Mouse (Mus musculus) embryonic facial prominence, embryonic 15.5 days (tissue): ENCODE measurements around the gene Fam189b. TPM values are rescaled to one million over a fixed set of nuclear protein-coding genes. Genes with fewer than 3 reads are reported as not detected.

ENCODE experiments used
- ATAC-seq: fragments of 200-750 bp; cut with Nextera tagmentation; 2 replicates; pipeline ENCODE4 v1.8.0; 2017; ENCODE audit warnings: low read depth, moderate TSS enrichment; ENCODE audit not compliant: insufficient number of reproducible peaks, low FRiP score, low TSS enrichment
- H3K27ac ChIP-seq: fragments of 300-500 bp; sonication (generic); replicated peaks from 2 replicates; pipeline ENCODE4 v1.5.1; 2015; ENCODE audit warnings: mild to moderate bottlenecking, inconsistent platforms
- H3K27me3 ChIP-seq: fragments of 300-500 bp; sonication (generic); 2 replicates; pipeline ENCODE4 v1.6.1; 2015; ENCODE audit warnings: inconsistent platforms
- H3K36me3 ChIP-seq: fragments of 300-500 bp; sonication (generic); 2 replicates; pipeline ENCODE4 v1.6.1; 2015; ENCODE audit warnings: mild to moderate bottlenecking, inconsistent platforms
- H3K4me1 ChIP-seq: fragments of 300-500 bp; sonication (generic); 2 replicates; pipeline ENCODE4 v1.6.1; 2015; ENCODE audit warnings: inconsistent platforms
- H3K4me2 ChIP-seq: fragments of 300-500 bp; sonication (generic); replicated peaks from 2 replicates; pipeline ENCODE4 v1.6.1; 2015; ENCODE audit warnings: mild to moderate bottlenecking, inconsistent platforms
- H3K4me3 ChIP-seq: fragments of 300-500 bp; sonication (generic); replicated peaks from 2 replicates; pipeline ENCODE4 v1.5.1; 2015; ENCODE audit warnings: mild to moderate bottlenecking, inconsistent platforms
- H3K9ac ChIP-seq: fragments of 300-500 bp; sonication (generic); 2 replicates; pipeline ENCODE4 v1.6.1; 2015; ENCODE audit warnings: inconsistent platforms
- H3K9me3 ChIP-seq: fragments of 300-500 bp; sonication (generic); replicated peaks from 2 replicates; pipeline ENCODE4 v1.6.1; 2016; ENCODE audit warnings: inconsistent platforms
- WGBS: fragments of 180-500 bp; shearing (Covaris S2); methylation state at CpG from one replicate; pipeline ENCODE4 v1.1.7; 2015; 5-methylcytosine and 5-hydroxymethylcytosine counted together
- polyA plus RNA-seq: library from polyadenylated mRNA; unstranded; fragments of >200 nt; fragmentation: Nextera tagmentation; extraction: Ambion mirVana; gene quantifications from 2 replicates; pipeline ENCODE4 v1.2.1, GENCODE M21; 2015

Fam189b gene
- polyA plus RNA-seq, 1 experiment from 2014 or later = 37.0 TPM

- H3K27ac ChIP-seq = no peak overlapping the region
- no peak overlapping the region for H3K4me2 ChIP-seq
- peaks cover 11% of the 10 kb centered on the region; the same call in 1 of the 2 replicates for H3K36me3 ChIP-seq
- no peak overlapping the region for H3K9ac ChIP-seq
- H3K9me3 ChIP-seq = no peaks in the 10 kb centered on the region
- peaks cover 6% of the 10 kb centered on the region for H3K4me1 ChIP-seq
- no peak overlapping the region for H3K4me3 ChIP-seq
- H3K27me3 ChIP-seq = no peaks in the 10 kb centered on the region
- no peak for ATAC-seq
- 43% methylated on average over 5 of the region's 5 CpGs for WGBS
Observed at GRCm38 (mm10) chr3:89221167-89221566, 38.2 kb downstream of the Fam189b start.

DNA sequence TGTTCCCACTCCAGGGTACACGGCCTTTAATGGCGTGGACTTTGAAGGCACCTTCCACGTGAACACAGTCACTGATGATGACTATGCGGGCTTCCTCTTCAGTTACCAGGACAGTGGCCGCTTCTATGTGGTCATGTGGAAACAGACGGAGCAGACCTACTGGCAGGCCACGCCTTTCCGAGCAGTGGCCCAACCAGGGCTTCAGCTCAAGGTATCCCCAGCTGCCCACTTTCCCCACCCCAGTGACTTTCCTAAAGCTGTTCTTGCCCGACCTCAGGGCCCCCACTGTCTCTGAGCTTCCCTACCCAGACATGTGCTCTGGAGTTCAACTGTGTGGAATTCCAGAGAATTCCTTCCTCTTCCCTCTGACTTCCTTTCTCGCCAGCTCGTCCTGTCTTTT is 41.9 kb downstream of the Fam189b start:
- no peaks in the 10 kb centered on the region for H3K9me3 ChIP-seq
- H3K9ac ChIP-seq = no peak overlapping the region
- peaks cover 11% of the 10 kb centered on the region; the same call in 1 of the 2 replicates for H3K36me3 ChIP-seq
- no peak overlapping the region for H3K27ac ChIP-seq
- peaks cover 37% of the 10 kb centered on the region for H3K4me1 ChIP-seq
- no peak for ATAC-seq
- H3K4me2 ChIP-seq = no peak overlapping the region
- H3K4me3 ChIP-seq = no peak overlapping the region
- 77% methylated on average over 11 of the region's 11 CpGs for WGBS
- no peaks in the 10 kb centered on the region for H3K27me3 ChIP-seq

DNA sequence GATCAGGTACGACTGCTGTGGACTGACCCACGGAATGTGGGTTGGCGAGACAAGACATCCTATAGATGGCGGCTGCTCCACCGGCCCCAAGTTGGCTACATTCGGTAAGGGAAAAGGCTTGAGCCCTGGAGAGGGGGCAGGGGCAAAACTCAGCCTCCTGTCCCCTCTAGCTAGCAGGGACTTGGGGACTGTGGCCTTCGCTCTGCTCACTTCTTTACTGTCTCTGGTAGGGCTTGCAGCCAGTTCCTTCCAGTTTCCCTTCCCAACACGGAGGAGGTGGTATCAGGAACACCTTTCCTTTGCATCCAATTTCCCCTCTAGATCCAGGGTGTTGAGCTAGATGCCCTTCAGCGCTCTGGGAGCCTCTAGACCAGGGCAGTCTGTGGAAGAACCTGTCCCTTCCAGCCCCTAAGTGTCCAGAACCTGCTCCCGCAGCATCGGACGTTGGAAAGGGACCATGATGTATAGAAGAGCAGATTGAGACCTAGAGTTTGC is 42.4 kb downstream of the Fam189b start:
- no peak for ATAC-seq
- 59% methylated on average over 12 of the region's 12 CpGs for WGBS
- H3K4me1 ChIP-seq = peaks cover 37% of the 10 kb centered on the region
- peak overlapping the region; percentile 82; the same call in 1 of the 2 replicates for H3K4me2 ChIP-seq
- no peaks in the 10 kb centered on the region for H3K9me3 ChIP-seq
- H3K27ac ChIP-seq = no peak overlapping the region
- H3K4me3 ChIP-seq = no peak overlapping the region
- no peaks in the 10 kb centered on the region; the same call in 1 of the 2 replicates for H3K27me3 ChIP-seq
- H3K9ac ChIP-seq = no peak overlapping the region
- H3K36me3 ChIP-seq = peaks cover 11% of the 10 kb centered on the region; the same call in 1 of the 2 replicates

- no peak for ATAC-seq
- Histone ChIP-seq H3K9me3 (no peaks in the 10 kb centered on the region), H3K27me3 (no peaks in the 10 kb centered on the region; the same call in 1 of the 2 replicates), H3K4me2 (peak overlapping the region; percentile 82; the same call in 1 of the 2 replicates), H3K36me3 (peaks cover 11% of the 10 kb centered on the region; the same call in 1 of the 2 replicates), H3K9ac (no peak overlapping the region), H3K27ac (no peak overlapping the region), H3K4me1 (peaks cover 37% of the 10 kb centered on the region), H3K4me3 (peak overlapping the region; percentile 46; the same call in 1 of the 2 replicates)
- 38% methylated on average over 4 of the region's 4 CpGs for WGBS
Observed at GRCm38 (mm10) chr3:89225918-89226317, 43.0 kb downstream of the Fam189b start.

DNA sequence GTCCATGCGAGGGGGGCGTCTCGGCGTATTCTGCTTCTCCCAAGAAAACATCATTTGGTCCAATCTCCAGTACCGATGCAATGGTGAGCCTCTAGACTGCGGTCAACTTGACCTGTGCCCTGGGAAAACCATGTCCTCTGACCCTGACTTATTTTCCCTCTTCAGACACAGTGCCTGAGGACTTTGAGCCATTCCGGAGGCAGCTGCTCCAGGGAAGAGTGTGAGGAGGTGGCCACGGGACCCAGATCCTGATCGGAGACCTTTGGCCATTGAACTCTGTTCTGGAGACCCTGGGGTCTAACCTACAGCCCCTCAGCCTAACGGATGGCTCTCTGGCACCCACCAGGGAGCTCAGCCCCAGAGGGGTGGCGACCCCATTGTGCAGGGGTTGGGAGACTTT is 43.4 kb downstream of the Fam189b start:
- Histone ChIP-seq H3K27me3 (no peaks in the 10 kb centered on the region; the same call in 1 of the 2 replicates), H3K9ac (no peak overlapping the region), H3K4me3 (peak overlapping the region; percentile 46), H3K4me1 (peaks cover 37% of the 10 kb centered on the region), H3K9me3 (no peaks in the 10 kb centered on the region), H3K36me3 (peaks cover 9% of the 10 kb centered on the region; the same call in 1 of the 2 replicates), H3K27ac (0 out of 2 replicates have a peak overlapping the region, but pooled peaks have one; percentile 89), H3K4me2 (peak overlapping the region; percentile 82)
- 32% methylated on average over 11 of the region's 11 CpGs for WGBS
- no peak for ATAC-seq

DNA sequence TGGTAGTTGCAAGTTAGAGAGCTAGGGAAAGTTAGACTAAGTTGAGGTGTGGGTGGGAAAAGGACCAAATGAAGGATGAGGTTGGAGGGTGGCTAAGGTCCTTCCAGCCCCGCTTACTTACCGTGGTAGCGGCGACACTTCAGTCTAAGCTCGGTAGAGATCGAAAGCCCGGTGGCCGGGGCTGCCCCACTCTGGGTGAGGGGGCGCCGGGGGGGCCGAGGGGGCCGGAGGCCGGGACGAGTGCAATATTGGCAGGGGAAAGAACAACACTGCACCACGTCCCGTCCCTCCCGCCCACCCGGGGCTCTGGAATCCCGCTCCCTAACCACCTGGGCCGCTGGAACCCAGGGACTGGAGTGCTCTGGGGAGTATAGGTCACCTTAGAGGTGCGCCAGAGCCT is 44.0 kb downstream of the Fam189b start, which contains the start of gene Mtx1:
Mtx1 (minus strand) TSS at position 189 of the 400 bp plus-strand sequence.
- Histone ChIP-seq H3K4me1 (peaks cover 37% of the 10 kb centered on the region), H3K27ac (peak within 1 kb of the TSS; percentile 89), H3K4me3 (peak within 1 kb of the TSS; percentile 46), H3K27me3 (no peaks in the 10 kb centered on the region; the same call in 1 of the 2 replicates), H3K4me2 (peak within 1 kb of the TSS; percentile 82), H3K9me3 (no peaks in the 10 kb centered on the region), H3K9ac (peak within 1 kb of the TSS; percentile 7; the same call in 1 of the 2 replicates), H3K36me3 (peaks cover 9% of the 10 kb centered on the region; the same call in 1 of the 2 replicates)
- no peak for ATAC-seq
- 3% methylated on average over 20 of the region's 21 CpGs for WGBS

GRCm38 (mm10) chr3:89227307-89228179 is 44.6 kb downstream of the Fam189b start:
- Histone ChIP-seq H3K9me3 (no peaks in the 10 kb centered on the region), H3K4me1 (peaks cover 37% of the 10 kb centered on the region), H3K9ac (peak overlapping the region; percentile 7; the same call in 1 of the 2 replicates), H3K27ac (peak overlapping the region; percentile 89), H3K4me2 (peak overlapping the region; percentile 82), H3K4me3 (peak overlapping the region; percentile 46), H3K27me3 (no peaks in the 10 kb centered on the region; the same call in 1 of the 2 replicates), H3K36me3 (peaks cover 9% of the 10 kb centered on the region; the same call in 1 of the 2 replicates)
- WGBS = 2% methylated on average over 41 of the region's 41 CpGs
- ATAC-seq = peak; percentile 88

DNA sequence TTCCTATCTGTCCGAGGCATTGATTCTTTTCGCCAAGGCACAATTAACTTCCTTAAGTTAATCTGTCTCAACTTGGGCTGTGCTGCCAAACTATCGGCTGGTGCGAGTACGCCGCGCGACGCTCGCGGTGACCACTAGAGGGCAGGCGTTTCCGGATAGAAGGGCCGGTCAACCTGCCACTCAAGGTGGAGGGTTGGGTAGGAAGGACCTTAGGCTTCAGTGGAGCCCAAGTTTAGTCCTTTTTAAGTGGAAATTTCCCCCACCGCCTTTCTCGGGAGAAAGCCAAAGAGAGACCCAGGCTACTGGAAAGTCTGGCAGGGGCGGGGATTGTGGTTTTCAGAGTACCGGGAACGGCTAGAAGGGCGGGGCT is 45.2 kb downstream of the Fam189b start:
- Histone ChIP-seq H3K36me3 (peaks cover 9% of the 10 kb centered on the region; the same call in 1 of the 2 replicates), H3K4me1 (peaks cover 37% of the 10 kb centered on the region), H3K27ac (peak overlapping the region; percentile 89), H3K4me2 (peak overlapping the region; percentile 82), H3K4me3 (peak overlapping the region; percentile 46), H3K9ac (peak overlapping the region; percentile 7; the same call in 1 of the 2 replicates), H3K27me3 (no peaks in the 10 kb centered on the region; the same call in 1 of the 2 replicates), H3K9me3 (no peaks in the 10 kb centered on the region)
- ATAC-seq = peak; percentile 56; the same call in 1 of the 2 replicates
- 0% methylated on average over 20 of the region's 20 CpGs for WGBS

- Histone ChIP-seq H3K4me1 (peaks cover 43% of the 10 kb centered on the region), H3K27ac (peak within 1 kb of the TSS; percentile 89), H3K4me3 (peak within 1 kb of the TSS; percentile 46), H3K9me3 (no peaks in the 10 kb centered on the region), H3K36me3 (0 out of 2 replicates have a peak, but pooled peaks cover 4% of the 10 kb centered on the region), H3K4me2 (peak within 1 kb of the TSS; percentile 82), H3K27me3 (no peaks in the 10 kb centered on the region; the same call in 1 of the 2 replicates), H3K9ac (peak within 1 kb of the TSS; percentile 7; the same call in 1 of the 2 replicates)
- WGBS = 30% methylated on average over 10 of the region's 10 CpGs
- no peak for ATAC-seq
Observed at GRCm38 (mm10) chr3:89228836-89229235, 45.9 kb downstream of the Fam189b start, which contains the start of gene Muc1. Gene Muc1 (plus strand): TSS chr3:89229057.

- 55% methylated on average over 4 of the region's 4 CpGs for WGBS
- Histone ChIP-seq H3K4me2 (0 out of 2 replicates have a peak overlapping the region, but pooled peaks have one; percentile 82), H3K27ac (0 out of 2 replicates have a peak overlapping the region, but pooled peaks have one; percentile 4), H3K4me1 (peaks cover 43% of the 10 kb centered on the region), H3K27me3 (no peaks in the 10 kb centered on the region; the same call in 1 of the 2 replicates), H3K9ac (no peak overlapping the region), H3K4me3 (no peak overlapping the region), H3K36me3 (0 out of 2 replicates have a peak, but pooled peaks cover 4% of the 10 kb centered on the region), H3K9me3 (no peaks in the 10 kb centered on the region)
- ATAC-seq = no peak
Observed at GRCm38 (mm10) chr3:89229276-89229675, 46.3 kb downstream of the Fam189b start.

DNA sequence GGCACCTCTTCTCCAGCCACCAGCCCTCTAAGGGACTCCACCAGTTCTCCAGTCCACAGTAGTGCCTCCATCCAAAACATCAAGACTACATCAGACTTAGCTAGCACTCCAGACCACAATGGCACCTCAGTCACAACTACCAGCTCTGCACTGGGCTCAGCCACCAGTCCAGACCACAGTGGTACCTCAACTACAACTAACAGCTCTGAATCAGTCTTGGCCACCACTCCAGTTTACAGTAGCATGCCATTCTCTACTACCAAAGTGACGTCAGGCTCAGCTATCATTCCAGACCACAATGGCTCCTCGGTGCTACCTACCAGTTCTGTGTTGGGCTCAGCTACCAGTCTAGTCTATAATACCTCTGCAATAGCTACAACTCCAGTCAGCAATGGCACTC is 47.6 kb downstream of the Fam189b start:
- H3K9ac ChIP-seq = no peak overlapping the region
- H3K36me3 ChIP-seq = peaks cover 7% of the 10 kb centered on the region; the same call in 1 of the 2 replicates
- H3K4me2 ChIP-seq = no peak overlapping the region
- no peak for ATAC-seq
- H3K4me1 ChIP-seq = peaks cover 43% of the 10 kb centered on the region
- no peak overlapping the region for H3K4me3 ChIP-seq
- H3K27ac ChIP-seq = no peak overlapping the region
- H3K9me3 ChIP-seq = no peaks in the 10 kb centered on the region
- WGBS = 82% methylated on average over 2 of the region's 2 CpGs
- no peaks in the 10 kb centered on the region; the same call in 1 of the 2 replicates for H3K27me3 ChIP-seq
